ENCODE assay signal across 10 mouse cellular contexts in genomic region chr5:101663621-101664422, GRCm38 (mm10). TPM values are rescaled to one million over a fixed set of nuclear protein-coding genes. Genes with fewer than 3 reads are reported as not detected.
DNase-seq lines count a peak whose midpoint lies in the region; ATAC-seq and TF ChIP-seq lines count a peak whose summit lies in the region.
"Had no signal": no experiment of that assay in that cellular context is flagged by ENCODE, and none has a peak within 500 bp of the region (broad histone marks: within the 10 kb centered on the region; RNA-seq: fewer than 3 reads in every experiment).

No protein-coding gene starts in this region.

- TF ChIP-seq POLR2A in bone marrow macrophage, adult 2 months (IDR thresholded peaks at IDR 0.05; ENCODE audit: borderline replicate concordance, low read depth, low read length) = no peak

- under 1% methylated on average over 82 of the region's 94 CpGs for WGBS in heart, embryonic 10.5 days
- WGBS in liver, postnatal 0 days (ENCODE audit: insufficient replicate concordance) = under 1% methylated on average over 71 of the region's 94 CpGs

- peaks cover 29% of the 10 kb centered on the region for H3K4me1 ChIP-seq in heart, embryonic 10.5 days
- no peaks in the 10 kb centered on the region for H3K4me1 ChIP-seq in bone marrow macrophage, adult 2 months (ENCODE audit: control insufficient read depth, insufficient read depth, low read length)
- peaks cover 15% of the 10 kb centered on the region for H3K4me1 ChIP-seq in liver, postnatal 0 days (ENCODE audit: insufficient read depth)

- H3K4me3 ChIP-seq in heart, embryonic 10.5 days = peak overlapping the region; percentile 66
- 0 out of 2 replicates have a peak overlapping the region, but pooled peaks have one; percentile 29 for H3K4me3 ChIP-seq in bone marrow macrophage, adult 2 months (ENCODE audit: insufficient read depth, low read length)
- H3K4me3 ChIP-seq in liver, postnatal 0 days (ENCODE audit: low read depth, low read length) = peak overlapping the region; percentile 38

- H3K27me3 ChIP-seq in heart, embryonic 10.5 days (ENCODE audit: insufficient read depth, poor library complexity, severe bottlenecking) = peaks cover 99% of the 10 kb centered on the region
- H3K27me3 ChIP-seq in liver, postnatal 0 days (ENCODE audit: insufficient read depth, low read length) = peaks cover 100% of the 10 kb centered on the region

- H3K9ac ChIP-seq in liver, postnatal 0 days (replicated peaks) = no peak overlapping the region

- no peak for TF ChIP-seq CTCF in bone marrow macrophage, adult 2 months (IDR thresholded peaks at IDR 0.05; ENCODE audit: low read depth, low read length)
- TF ChIP-seq CTCF in liver, postnatal 0 days (IDR thresholded peaks at IDR 0.05; ENCODE audit: low read depth) = no peak

- no peaks in the 10 kb centered on the region for H3K36me3 ChIP-seq in heart, embryonic 10.5 days
- no peaks in the 10 kb centered on the region for H3K36me3 ChIP-seq in liver, postnatal 0 days (replicated peaks; ENCODE audit: insufficient read depth, low read length)

- H3K27ac ChIP-seq in heart, embryonic 10.5 days = peak overlapping the region; percentile 72; the same call in 1 of the 2 replicates
- no peak overlapping the region for H3K27ac ChIP-seq in bone marrow macrophage, adult 2 months (ENCODE audit: insufficient read depth, low read depth, low read length)
- H3K27ac ChIP-seq in liver, postnatal 0 days (ENCODE audit: low read depth) = no peak overlapping the region

- H3K4me2 ChIP-seq in liver, postnatal 0 days (ENCODE audit: low read depth, low read length) = peak overlapping the region; percentile 65

- DNase-seq in heart, embryonic 10.5 days (ENCODE audit: low spot score) = no peak
- DNase-seq in heart, adult 8-10 months (ENCODE audit: low spot score) = no peak
- peak; percentile 12 for DNase-seq in heart, postnatal 4 days
- no peak for DNase-seq in liver, postnatal 0 days
- DNase-seq in Muller cell, postnatal 12 days (ENCODE audit: inconsistent ontology term) = no peak
- no peak for DNase-seq in spleen, postnatal 36 days (ENCODE audit: low spot score in 2 of 2)
- DNase-seq: right cerebral cortex, postnatal 14 days had no signal

- TF ChIP-seq EP300 in liver, postnatal 0 days (IDR thresholded peaks at IDR 0.05; ENCODE audit: low read depth) = no peak

- no peak for ATAC-seq in liver, postnatal 0 days
- ATAC-seq in erythroid progenitor cell, adult 5-6 weeks (replicated peaks; ENCODE audit: low FRiP score, poor library complexity, severe bottlenecking) = no peak

- no peaks in the 10 kb centered on the region for H3K9me3 ChIP-seq in heart, embryonic 10.5 days
- H3K9me3 ChIP-seq in liver, postnatal 0 days (ENCODE audit: low read length) = no peaks in the 10 kb centered on the region

RNA-seq across cellular contexts. Expression of gene Nkx6-1, which starts 1.0 kb away (rescaled TPM):
- polyA plus RNA-seq in heart, embryonic 10.5 days (2016; fragmentation: Nextera tagmentation; extraction: Ambion mirVana) = 0.11 and 0.87 TPM in 2 replicates
- total RNA-seq in heart, adult 8-10 months (2022) = under 1 TPM in 2 of 4 experiments, not detected in 2; 0.11 TPM
- not detected in 2 replicates for polyA plus RNA-seq in bone marrow macrophage, adult 2 months (2012; ENCODE audit: insufficient read depth, insufficient read length, missing spikeins)
- total RNA-seq in heart, postnatal 4 days (2021) = not detected
- polyA plus RNA-seq in liver, postnatal 0 days (2015; fragmentation: Nextera tagmentation; extraction: Ambion mirVana) = not detected in 2 replicates
- not detected in 2 replicates for total RNA-seq in erythroid progenitor cell, adult 5-6 weeks (2015; ENCODE audit: low replicate concordance)
- total RNA-seq in erythroid progenitor cell, adult 5-6 weeks (2017; ENCODE audit: low replicate concordance) = not detected in 2 replicates
- polyA plus RNA-seq: large intestine, adult 2 months had no signal
